Mouse (Mus musculus): ENCODE results near the gene Dcun1d2.

The Dcun1d2 gene

GRCm38 (mm10) chr8:13206290-13206689, 81.6 kb downstream of the Dcun1d2 start:
- DNase-seq (ENCODE audit: extremely low read depth, low read depth): no peak

Measured in MEL-GATA-1-ER (cell line).